Mouse (Mus musculus): ENCODE measurements around the gene Gm42420.

DNA sequence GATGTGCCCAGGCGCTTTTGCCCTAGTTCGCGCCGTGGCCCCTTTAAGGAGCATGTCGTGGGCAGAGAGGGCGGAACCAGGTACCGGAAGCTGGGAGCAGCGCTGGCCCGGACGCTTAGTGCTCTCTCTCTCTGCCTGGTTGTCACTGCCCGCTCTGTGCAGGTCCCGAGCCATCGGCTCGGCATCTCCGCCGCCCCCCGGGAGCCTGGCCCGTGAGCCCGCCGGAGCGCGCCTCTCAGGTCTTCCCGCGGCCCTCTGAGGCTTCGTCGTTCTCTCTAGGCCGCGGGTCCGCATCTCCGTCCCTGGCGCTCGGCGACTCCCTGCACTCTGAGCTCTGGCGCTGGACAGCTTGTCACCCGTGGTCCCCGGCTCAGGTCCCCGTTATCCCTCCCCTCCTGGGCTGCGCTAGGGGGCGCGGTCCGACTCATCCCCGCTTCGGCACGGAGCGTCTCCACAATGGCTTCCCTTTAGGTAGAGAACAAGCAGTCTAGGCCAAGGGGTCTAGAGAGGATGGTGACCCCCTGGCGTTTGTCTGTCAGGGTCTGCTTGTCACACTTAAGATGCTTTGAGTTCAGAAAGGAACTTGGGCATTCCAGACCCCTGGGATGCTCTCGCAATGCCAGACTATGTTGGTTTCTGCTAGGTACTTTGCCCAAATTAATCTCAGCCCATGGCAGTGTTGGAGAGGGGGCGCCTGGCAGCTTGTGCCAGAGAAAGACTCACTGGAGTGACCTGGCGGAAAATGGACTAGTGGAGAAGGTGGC, 11.6 kb upstream of the Gm42420 start, which contains the start of gene Adck2:
- no peak for TF ChIP-seq POLR2A (IDR thresholded peaks at IDR 0.05; ENCODE audit: low read depth, low read length)
- TF ChIP-seq CTCF (conservative IDR thresholded peaks at IDR 0.05; ENCODE audit: insufficient read depth, insufficient read length, low read depth, low read length) = no peak

Data from kidney, adult 2 months (tissue).